Mouse (Mus musculus) erythroblast, embryonic 14.5 days (primary cell): ENCODE data around the gene Gm49673. TPM values are rescaled to one million over a fixed set of nuclear protein-coding genes. Genes with fewer than 3 reads are reported as not detected.
"Not testable (repeated sequence)": the region's sequence is repeated elsewhere in the genome, so short reads cannot be mapped to it uniquely, and the experiment has no call there.

Experiments used
- H3K27me3 ChIP-seq: 2 replicates; pipeline ENCODE4 v1.6.1; 2012; ENCODE audit warnings: inconsistent platforms; ENCODE audit not compliant: control insufficient read depth
- H3K36me3 ChIP-seq: 2 replicates; pipeline ENCODE4 v1.6.1; 2012; ENCODE audit warnings: mild to moderate bottlenecking, inconsistent platforms; ENCODE audit not compliant: control insufficient read depth
- H3K4me1 ChIP-seq: 2 replicates; pipeline ENCODE4 v1.6.1; 2012; ENCODE audit warnings: inconsistent platforms; ENCODE audit not compliant: control insufficient read depth
- H3K4me3 ChIP-seq: replicated peaks from 2 replicates; pipeline ENCODE3; 2012; ENCODE audit warnings: moderate library complexity, mild to moderate bottlenecking, inconsistent platforms
- H3K9me3 ChIP-seq: 2 replicates; pipeline ENCODE4 v1.6.1; 2012; ENCODE audit warnings: low read length, inconsistent platforms, mixed read lengths; ENCODE audit not compliant: control insufficient read depth
- polyA plus RNA-seq: library from polyadenylated mRNA; stranded (reverse); fragments of >175 nt; gene quantifications from 2 replicates; pipeline ENCODE4 v1.2.3, GENCODE M21; 2012

Gene Gm49673
- polyA plus RNA-seq, 1 experiment = not detected

DNA sequence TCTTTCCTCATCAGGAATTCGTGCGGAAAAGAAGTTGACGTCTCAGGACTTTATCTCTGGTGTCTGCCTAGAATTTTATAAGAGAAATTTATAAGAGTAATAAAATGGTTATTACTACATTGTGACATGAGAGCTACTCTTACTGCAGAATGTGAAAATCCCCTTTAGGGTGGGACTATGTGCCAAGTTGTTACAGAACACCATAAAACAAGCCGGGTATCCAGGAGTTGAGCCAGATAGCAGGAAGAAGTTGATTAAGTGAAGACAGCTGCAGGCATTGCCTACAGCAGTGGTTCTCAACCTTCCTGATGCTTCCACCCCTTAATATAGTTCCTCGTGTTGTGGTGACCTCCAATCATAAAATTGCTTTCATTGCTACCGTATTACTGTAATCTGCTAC lies 30.7 kb downstream of the Gm49673 start:
- H3K9me3 ChIP-seq, H3K4me1 ChIP-seq, H3K4me3 ChIP-seq, H3K36me3 ChIP-seq, H3K27me3 ChIP-seq: not testable (repeated sequence)

DNA sequence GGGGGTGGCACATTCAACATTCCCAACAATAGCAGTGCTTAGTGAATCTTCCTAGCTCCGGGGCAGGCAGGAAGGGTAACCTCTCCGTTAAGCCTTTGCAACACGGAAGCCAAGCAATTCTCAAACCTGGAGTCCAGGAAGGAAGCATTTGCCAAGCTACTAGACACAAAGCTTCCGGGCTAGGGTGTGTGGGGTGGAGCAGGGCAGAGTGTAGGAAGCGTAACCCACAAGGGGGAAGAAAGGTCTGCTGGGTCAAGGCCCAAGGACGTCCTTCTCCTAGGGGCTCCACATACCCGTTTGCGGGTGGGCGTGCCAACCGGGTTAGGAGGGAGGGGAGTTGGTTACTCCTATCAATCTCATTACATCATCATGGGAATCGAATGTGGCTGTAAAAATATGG lies 31.2 kb downstream of the Gm49673 start:
- not testable (repeated sequence) for H3K9me3 ChIP-seq, H3K27me3 ChIP-seq, H3K4me1 ChIP-seq, H3K4me3 ChIP-seq, H3K36me3 ChIP-seq

- H3K4me3 ChIP-seq, H3K36me3 ChIP-seq, H3K4me1 ChIP-seq, H3K9me3 ChIP-seq, H3K27me3 ChIP-seq: not testable (repeated sequence)
Measured at GRCm38 (mm10) chr17:8112199-8112598, 35.4 kb downstream of the Gm49673 start.

GRCm38 (mm10) chr17:8101297-8101609 lies 46.3 kb downstream of the Gm49673 start:
- not testable (repeated sequence) for H3K4me1 ChIP-seq, H3K9me3 ChIP-seq, H3K4me3 ChIP-seq, H3K36me3 ChIP-seq, H3K27me3 ChIP-seq

GRCm38 (mm10) chr17:8100405-8101296 lies 46.9 kb downstream of the Gm49673 start:
- not testable (repeated sequence) for H3K9me3 ChIP-seq, H3K4me1 ChIP-seq, H3K27me3 ChIP-seq

GRCm38 (mm10) chr17:8096199-8096598 lies 51.4 kb downstream of the Gm49673 start:
- H3K9me3 ChIP-seq, H3K36me3 ChIP-seq, H3K4me3 ChIP-seq, H3K4me1 ChIP-seq, H3K27me3 ChIP-seq: not testable (repeated sequence)

More at GRCm38 (mm10) chr17:8100405-8101296, 46.9 kb downstream of the Gm49673 start:
- H3K4me3 ChIP-seq, H3K36me3 ChIP-seq: not testable (repeated sequence)

GRCm38 (mm10) chr17:8095653-8096052 lies 51.9 kb downstream of the Gm49673 start:
- not testable (repeated sequence) for H3K9me3 ChIP-seq, H3K27me3 ChIP-seq, H3K4me1 ChIP-seq, H3K4me3 ChIP-seq, H3K36me3 ChIP-seq

- H3K27me3 ChIP-seq, H3K4me1 ChIP-seq, H3K9me3 ChIP-seq, H3K4me3 ChIP-seq, H3K36me3 ChIP-seq: not testable (repeated sequence)
Measured at GRCm38 (mm10) chr17:8092537-8093526, 54.8 kb downstream of the Gm49673 start.

DNA sequence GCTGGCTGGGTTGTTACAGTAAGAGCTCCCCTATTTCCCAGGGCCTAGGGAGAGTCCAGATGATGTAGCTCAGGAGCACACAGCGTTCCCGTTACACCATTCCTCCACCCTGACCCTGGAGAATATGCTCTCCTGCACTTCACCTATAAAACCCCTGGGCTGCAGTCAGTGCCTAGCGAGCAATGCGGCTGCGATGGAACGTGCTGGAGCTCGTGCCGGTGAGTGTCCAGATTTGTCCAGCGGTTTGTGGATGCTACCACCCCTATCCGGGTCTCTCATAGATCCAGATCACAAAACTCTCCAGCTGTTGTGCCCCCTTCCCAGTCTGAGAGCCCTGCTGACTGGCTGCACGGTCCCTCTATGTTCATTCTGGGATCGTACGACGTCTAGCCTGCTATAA lies 56.3 kb downstream of the Gm49673 start:
- H3K9me3 ChIP-seq, H3K4me3 ChIP-seq, H3K4me1 ChIP-seq, H3K36me3 ChIP-seq, H3K27me3 ChIP-seq: not testable (repeated sequence)

GRCm38 (mm10) chr17:8069847-8070246 lies 77.7 kb downstream of the Gm49673 start:
- H3K36me3 ChIP-seq, H3K27me3 ChIP-seq, H3K4me1 ChIP-seq, H3K9me3 ChIP-seq, H3K4me3 ChIP-seq: not testable (repeated sequence)

- H3K36me3 ChIP-seq, H3K4me3 ChIP-seq, H3K9me3 ChIP-seq, H3K4me1 ChIP-seq, H3K27me3 ChIP-seq: not testable (repeated sequence)
Measured at GRCm38 (mm10) chr17:8056637-8057138, 90.9 kb downstream of the Gm49673 start.

- H3K4me3 ChIP-seq, H3K36me3 ChIP-seq, H3K9me3 ChIP-seq, H3K4me1 ChIP-seq, H3K27me3 ChIP-seq: not testable (repeated sequence)
Measured at GRCm38 (mm10) chr17:8055919-8056589, 91.5 kb downstream of the Gm49673 start.

- H3K4me3 ChIP-seq, H3K27me3 ChIP-seq, H3K36me3 ChIP-seq: not testable (repeated sequence)
Measured at GRCm38 (mm10) chr17:8051247-8051646, 96.3 kb downstream of the Gm49673 start.

DNA sequence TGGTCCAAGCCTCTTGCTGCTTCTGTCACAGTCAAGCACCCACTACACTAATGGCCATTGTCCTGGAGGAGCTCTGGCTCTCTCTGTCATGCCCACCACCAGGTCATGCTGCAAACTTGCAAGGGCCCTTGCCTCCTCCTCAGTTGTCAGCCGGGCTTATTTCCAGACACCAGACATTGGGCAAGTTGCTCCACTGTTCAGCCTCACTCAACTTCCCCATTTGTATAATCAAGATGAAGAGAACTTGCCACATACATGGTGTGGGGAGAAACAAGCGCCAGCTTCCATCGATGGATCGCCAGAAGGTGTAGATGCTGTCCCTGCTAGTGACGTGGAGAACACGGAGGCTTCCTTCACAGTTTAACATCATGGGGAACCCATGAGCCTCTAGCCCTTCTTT lies 97.4 kb downstream of the Gm49673 start:
- not testable (repeated sequence) for H3K4me3 ChIP-seq, H3K9me3 ChIP-seq

More at GRCm38 (mm10) chr17:8051247-8051646, 96.3 kb downstream of the Gm49673 start:
- not testable (repeated sequence) for H3K9me3 ChIP-seq, H3K4me1 ChIP-seq

More for the DNA sequence above, 97.4 kb downstream of the Gm49673 start:
- not testable (repeated sequence) for H3K4me1 ChIP-seq, H3K36me3 ChIP-seq, H3K27me3 ChIP-seq
